Mouse (Mus musculus): Measurements from ENCODE around the gene Nphs1. TPM values are rescaled to one million over a fixed set of nuclear protein-coding genes. Genes with fewer than 3 reads are reported as not detected.
A peak's percentile ranks its signal among the peaks of the same experiment; 100 is the strongest.

Gene Nphs1
- polyA plus RNA-seq, 1 experiment from 2014 or later = 0.06 TPM

- WGBS (ENCODE audit: insufficient replicate concordance) = under 1% methylated on average over 44 of the region's 84 CpGs
- Histone ChIP-seq H3K36me3 (replicated peaks; ENCODE audit: insufficient read depth, low read length) (peaks cover 12% of the 10 kb centered on the region), H3K9me3 (ENCODE audit: low read length) (no peaks in the 10 kb centered on the region), H3K9ac (replicated peaks) (peak within 1 kb of the TSS; percentile 76), H3K4me3 (ENCODE audit: low read depth, low read length) (peak within 1 kb of the TSS; percentile 73), H3K27ac (ENCODE audit: low read depth) (peak within 1 kb of the TSS; percentile 57), H3K4me2 (ENCODE audit: low read depth, low read length) (peak within 1 kb of the TSS; percentile 100), H3K27me3 (ENCODE audit: insufficient read depth, low read length) (no peaks in the 10 kb centered on the region), H3K4me1 (ENCODE audit: insufficient read depth) (peaks cover 14% of the 10 kb centered on the region)
- DNase-seq (peak; percentile 98), ATAC-seq (peak; percentile 97)
- TF ChIP-seq EP300 (IDR thresholded peaks at IDR 0.05; ENCODE audit: low read depth) = no peak
- no peak for TF ChIP-seq CTCF (IDR thresholded peaks at IDR 0.05; ENCODE audit: low read depth)
These were observed 76.8 kb downstream of the Nphs1 start, which contains the start of gene Arhgap33 for GRCm38 (mm10) chr7:30534633-30535577. Gene Arhgap33 (minus strand): TSS chr7:30535060.

Other genes with a start within 250 kb of the Nphs1 start
- 42.9 and 43.3 TPM in 2 replicates for gene Polr2i, start 226.4 kb upstream of the Nphs1 start, polyA plus RNA-seq (2015; fragmentation: Nextera tagmentation; extraction: Ambion mirVana)
- gene Tbcb, start 226.0 kb upstream of the Nphs1 start, polyA plus RNA-seq (2015; fragmentation: Nextera tagmentation; extraction: Ambion mirVana) = 41.8 and 42.1 TPM in 2 replicates
- not detected in 2 replicates for gene Ovol3, start 222.6 kb upstream of the Nphs1 start, polyA plus RNA-seq (2015; fragmentation: Nextera tagmentation; extraction: Ambion mirVana)
- gene Thap8, start 178.2 kb upstream of the Nphs1 start, polyA plus RNA-seq (2015; fragmentation: Nextera tagmentation; extraction: Ambion mirVana) = 0.08 and 0.15 TPM in 2 replicates
- 3.1 and 3.4 TPM in 2 replicates for gene Wdr62, start 177.9 kb upstream of the Nphs1 start, polyA plus RNA-seq (2015; fragmentation: Nextera tagmentation; extraction: Ambion mirVana)
- 0.34 and 0.59 TPM in 2 replicates for gene Clip3, start 166.6 kb upstream of the Nphs1 start, polyA plus RNA-seq (2015; fragmentation: Nextera tagmentation; extraction: Ambion mirVana)
- gene Alkbh6, start 149.6 kb upstream of the Nphs1 start, polyA plus RNA-seq (2015; fragmentation: Nextera tagmentation; extraction: Ambion mirVana) = 23.1 and 23.9 TPM in 2 replicates
- 11.4 and 12.8 TPM in 2 replicates for gene Syne4, start 143.5 kb upstream of the Nphs1 start, polyA plus RNA-seq (2015; fragmentation: Nextera tagmentation; extraction: Ambion mirVana)
- gene E130208F15Rik, start 136.6 kb upstream of the Nphs1 start, polyA plus RNA-seq (2015; fragmentation: Nextera tagmentation; extraction: Ambion mirVana) = not detected in 2 replicates
- gene Sdhaf1, start 134.4 kb upstream of the Nphs1 start, polyA plus RNA-seq (2015; fragmentation: Nextera tagmentation; extraction: Ambion mirVana) = 14.0 TPM in 2 replicates
- gene Lrfn3, start 95.5 kb upstream of the Nphs1 start, polyA plus RNA-seq (2015; fragmentation: Nextera tagmentation; extraction: Ambion mirVana) = 7.4 and 8.3 TPM in 2 replicates
- gene Tyrobp, start 44.6 kb upstream of the Nphs1 start, polyA plus RNA-seq (2015; fragmentation: Nextera tagmentation; extraction: Ambion mirVana) = 221 and 231 TPM in 2 replicates
- gene Hcst, start 38.5 kb upstream of the Nphs1 start, polyA plus RNA-seq (2015; fragmentation: Nextera tagmentation; extraction: Ambion mirVana) = 17.4 and 17.6 TPM in 2 replicates
- gene Nfkbid, start 36.6 kb upstream of the Nphs1 start, polyA plus RNA-seq (2015; fragmentation: Nextera tagmentation; extraction: Ambion mirVana) = 1.7 and 2.3 TPM in 2 replicates
- 1.2 and 1.6 TPM in 2 replicates for gene Aplp1, start 12.8 kb upstream of the Nphs1 start, polyA plus RNA-seq (2015; fragmentation: Nextera tagmentation; extraction: Ambion mirVana)
- 0.05 TPM in 1 of 2 replicates, not detected in the other for gene Kirrel2, start 625 bp upstream of the Nphs1 start, polyA plus RNA-seq (2015; fragmentation: Nextera tagmentation; extraction: Ambion mirVana)
- gene Prodh2, start 35.3 kb downstream of the Nphs1 start, polyA plus RNA-seq (2015; fragmentation: Nextera tagmentation; extraction: Ambion mirVana) = 203 and 205 TPM in 2 replicates
- 1.0 and 1.1 TPM in 2 replicates for gene Arhgap33, start 76.7 kb downstream of the Nphs1 start, polyA plus RNA-seq (2015; fragmentation: Nextera tagmentation; extraction: Ambion mirVana)
- gene Hspb6, start 93.9 kb downstream of the Nphs1 start, polyA plus RNA-seq (2015; fragmentation: Nextera tagmentation; extraction: Ambion mirVana) = 4.9 and 6.6 TPM in 2 replicates
- gene Proser3, start 94.0 kb downstream of the Nphs1 start, polyA plus RNA-seq (2015; fragmentation: Nextera tagmentation; extraction: Ambion mirVana) = 0.53 and 1.1 TPM in 2 replicates
- 16.0 and 18.9 TPM in 2 replicates for gene Lin37, start 101.5 kb downstream of the Nphs1 start, polyA plus RNA-seq (2015; fragmentation: Nextera tagmentation; extraction: Ambion mirVana)
- gene U2af1l4, start 105.0 kb downstream of the Nphs1 start, polyA plus RNA-seq (2015; fragmentation: Nextera tagmentation; extraction: Ambion mirVana) = 34.4 and 34.8 TPM in 2 replicates
- gene Gm49396, start 105.0 kb downstream of the Nphs1 start, polyA plus RNA-seq (2015; fragmentation: Nextera tagmentation; extraction: Ambion mirVana) = 1.5 and 1.8 TPM in 2 replicates
- 85.3 and 94.5 TPM in 2 replicates for gene Psenen, start 105.3 kb downstream of the Nphs1 start, polyA plus RNA-seq (2015; fragmentation: Nextera tagmentation; extraction: Ambion mirVana)
- 0.52 and 1.2 TPM in 2 replicates for gene Igflr1, start 107.1 kb downstream of the Nphs1 start, polyA plus RNA-seq (2015; fragmentation: Nextera tagmentation; extraction: Ambion mirVana)
- gene Kmt2b, start 130.4 kb downstream of the Nphs1 start, polyA plus RNA-seq (2015; fragmentation: Nextera tagmentation; extraction: Ambion mirVana) = 1.9 and 3.1 TPM in 2 replicates
- gene Zbtb32, start 140.6 kb downstream of the Nphs1 start, polyA plus RNA-seq (2015; fragmentation: Nextera tagmentation; extraction: Ambion mirVana) = 0.53 and 1.2 TPM in 2 replicates
- 0.07 and 0.14 TPM in 2 replicates for gene Upk1a, start 154.5 kb downstream of the Nphs1 start, polyA plus RNA-seq (2015; fragmentation: Nextera tagmentation; extraction: Ambion mirVana)
- 995 and 998 TPM in 2 replicates for gene Cox6b1, start 167.8 kb downstream of the Nphs1 start, polyA plus RNA-seq (2015; fragmentation: Nextera tagmentation; extraction: Ambion mirVana)
- gene Etv2, start 177.5 kb downstream of the Nphs1 start, polyA plus RNA-seq (2015; fragmentation: Nextera tagmentation; extraction: Ambion mirVana) = not detected in 2 replicates
- 41.8 and 43.3 TPM in 2 replicates for gene Rbm42, start 192.0 kb downstream of the Nphs1 start, polyA plus RNA-seq (2015; fragmentation: Nextera tagmentation; extraction: Ambion mirVana)
- gene Haus5, start 206.7 kb downstream of the Nphs1 start, polyA plus RNA-seq (2015; fragmentation: Nextera tagmentation; extraction: Ambion mirVana) = 11.4 and 13.0 TPM in 2 replicates
- not detected in 2 replicates for gene Pmis2, start 213.3 kb downstream of the Nphs1 start, polyA plus RNA-seq (2015; fragmentation: Nextera tagmentation; extraction: Ambion mirVana)
- 0.53 and 1.4 TPM in 2 replicates for gene 2200002J24Rik, start 240.6 kb downstream of the Nphs1 start, polyA plus RNA-seq (2015; fragmentation: Nextera tagmentation; extraction: Ambion mirVana)

All from liver, postnatal 0 days (tissue).